Mouse (Mus musculus) naive thymus-derived CD4-positive, alpha-beta T cell, adult 2 months (primary cell): ENCODE measurements around the gene Oprl1.

Experiments used
- DNase-seq: peaks from one replicate; pipeline ENCODE4 v3.0.0-alpha.2; 2011; ENCODE audit warnings: low read depth

The Oprl1 gene

GRCm38 (mm10) chr2:181714903-181715326, at the start of gene Oprl1:
Gene Oprl1, plus strand, starts transcription at chr2:181715016.
- no peak for DNase-seq

- no peak for DNase-seq
Measured at GRCm38 (mm10) chr2:181670285-181670912, 44.4 kb upstream of the Oprl1 start.

- DNase-seq, result no peak
Measured at GRCm38 (mm10) chr2:181670913-181671311, 43.9 kb upstream of the Oprl1 start.

GRCm38 (mm10) chr2:181671326-181671725, 43.5 kb upstream of the Oprl1 start, which contains the start of gene Sox18:
Gene Sox18, minus strand, starts transcription at chr2:181671640.
- DNase-seq, result no peak

GRCm38 (mm10) chr2:181671984-181672383, 42.8 kb upstream of the Oprl1 start:
- DNase-seq, result no peak

- no peak for DNase-seq
Measured at GRCm38 (mm10) chr2:181673501-181673900, 41.3 kb upstream of the Oprl1 start.

- no peak for DNase-seq
Measured at GRCm38 (mm10) chr2:181674934-181675333, 39.9 kb upstream of the Oprl1 start.

- DNase-seq, result no peak
Measured at GRCm38 (mm10) chr2:181675454-181675853, 39.4 kb upstream of the Oprl1 start.

- DNase-seq, result no peak
Measured at GRCm38 (mm10) chr2:181676424-181676823, 38.4 kb upstream of the Oprl1 start.

GRCm38 (mm10) chr2:181677096-181677754, 37.6 kb upstream of the Oprl1 start:
- no peak for DNase-seq

- DNase-seq, result no peak
Measured at GRCm38 (mm10) chr2:181677755-181678098, 37.1 kb upstream of the Oprl1 start.

- DNase-seq, result peak; percentile 86
Measured at GRCm38 (mm10) chr2:181678780-181679179, 36.0 kb upstream of the Oprl1 start.

- peak; percentile 79 for DNase-seq
Measured at GRCm38 (mm10) chr2:181679951-181680715, 34.7 kb upstream of the Oprl1 start, which contains the start of gene Tcea2. Gene Tcea2, plus strand, starts transcription at chr2:181680310.

- peak; percentile 55 for DNase-seq
Measured at GRCm38 (mm10) chr2:181680716-181681117, 34.1 kb upstream of the Oprl1 start.

GRCm38 (mm10) chr2:181681978-181682377, 32.8 kb upstream of the Oprl1 start:
- no peak for DNase-seq

- no peak for DNase-seq
Measured at GRCm38 (mm10) chr2:181683381-181683780, 31.4 kb upstream of the Oprl1 start.

- DNase-seq, result no peak
Measured at GRCm38 (mm10) chr2:181684713-181685112, 30.1 kb upstream of the Oprl1 start.

- DNase-seq, result no peak
Measured at GRCm38 (mm10) chr2:181685686-181686085, 29.1 kb upstream of the Oprl1 start.

- DNase-seq, result no peak
Measured at GRCm38 (mm10) chr2:181687586-181687985, 27.2 kb upstream of the Oprl1 start.

- no peak for DNase-seq
Measured at GRCm38 (mm10) chr2:181689466-181690160, 25.2 kb upstream of the Oprl1 start.

- no peak for DNase-seq
Measured at GRCm38 (mm10) chr2:181691083-181691482, 23.7 kb upstream of the Oprl1 start.

- DNase-seq, result peak; percentile 56
Measured at GRCm38 (mm10) chr2:181691571-181691970, 23.2 kb upstream of the Oprl1 start.
